Mouse (Mus musculus) B cell, adult 2 months (primary cell): ENCODE data around the gene Met.

Experiments
- DNase-seq, 2 experiments: peaks; one replicate each; pipeline ENCODE4 v3.0.0; 2022

The Met gene

DNA sequence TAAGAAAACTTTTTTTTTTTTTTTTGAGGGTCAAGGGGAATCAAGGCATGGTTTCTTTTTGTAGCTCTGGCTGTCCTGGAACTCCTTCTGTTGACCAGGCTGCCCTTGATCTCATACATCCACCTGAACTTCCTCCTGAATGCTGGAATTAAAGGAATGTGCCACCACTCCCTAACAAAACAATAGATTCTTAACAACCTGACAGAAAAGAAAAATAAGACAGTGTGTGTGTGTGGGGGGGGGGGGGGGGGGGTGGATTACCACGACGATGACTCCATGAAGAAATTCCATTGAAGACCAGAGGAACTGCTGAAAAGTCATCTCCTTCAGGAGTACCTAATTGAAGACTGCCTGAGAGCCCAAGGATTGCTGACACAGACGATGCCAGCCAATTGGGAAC lies 157.8 kb downstream of the Met start:
- no peak for DNase-seq
